Mouse (Mus musculus) midbrain, embryonic 13.5 days (tissue): Measurements from ENCODE around the gene Kdm7a. TPM values are rescaled to one million over a fixed set of nuclear protein-coding genes. Genes with fewer than 3 reads are reported as not detected.

ENCODE experiments used
- ATAC-seq: fragments of 200-750 bp; cut with Nextera tagmentation; 2 replicates; pipeline ENCODE4 v1.8.0; 2017; ENCODE audit warnings: mild to moderate bottlenecking, moderate TSS enrichment, moderate library complexity
- H3K27ac ChIP-seq: fragments of 300-500 bp; sonication (generic); 2 replicates; pipeline ENCODE4 v1.5.1; 2015; ENCODE audit warnings: inconsistent platforms, mild to moderate bottlenecking, moderate library complexity
- H3K27me3 ChIP-seq: fragments of 300-500 bp; sonication (generic); 2 replicates; pipeline ENCODE4 v1.6.1; 2015; ENCODE audit warnings: mild to moderate bottlenecking, inconsistent platforms
- H3K36me3 ChIP-seq: fragments of 300-500 bp; sonication (generic); 2 replicates; pipeline ENCODE4 v1.6.1; 2015; ENCODE audit warnings: mild to moderate bottlenecking, inconsistent platforms
- H3K4me1 ChIP-seq: fragments of 300-500 bp; sonication (generic); replicated peaks from 2 replicates; pipeline ENCODE4 v1.6.1; 2015; ENCODE audit warnings: inconsistent platforms
- H3K4me2 ChIP-seq: fragments of 300-500 bp; sonication (generic); replicated peaks from 2 replicates; pipeline ENCODE4 v1.6.1; 2015; ENCODE audit warnings: moderate library complexity, mild to moderate bottlenecking, inconsistent platforms
- H3K4me3 ChIP-seq: fragments of 300-500 bp; sonication (generic); replicated peaks from 2 replicates; pipeline ENCODE4 v1.5.1; 2015; ENCODE audit warnings: mild to moderate bottlenecking, inconsistent platforms
- H3K9ac ChIP-seq: fragments of 300-500 bp; sonication (generic); replicated peaks from 2 replicates; pipeline ENCODE4 v1.6.1; 2015; ENCODE audit warnings: mild to moderate bottlenecking, inconsistent platforms
- H3K9me3 ChIP-seq: fragments of 300-500 bp; sonication (generic); 2 replicates; pipeline ENCODE4 v1.6.1; 2016; ENCODE audit warnings: mild to moderate bottlenecking, inconsistent platforms
- WGBS: fragments of 180-500 bp; shearing (Covaris S2); methylation state at CpG from one replicate; pipeline ENCODE4 v1.1.7; 2015; 5-methylcytosine and 5-hydroxymethylcytosine counted together
- polyA plus RNA-seq: library from polyadenylated mRNA; unstranded; fragments of >200 nt; fragmentation: Nextera tagmentation; extraction: Ambion mirVana; gene quantifications from 2 replicates; pipeline ENCODE4 v1.2.1, GENCODE M21; 2015

Kdm7a gene
- 12.2 and 13.0 TPM in 2 replicates for polyA plus RNA-seq

GRCm38 (mm10) chr6:39206581-39207461 is at the start of gene Kdm7a:
Kdm7a (minus strand) TSS chr6:39206789.
- H3K27ac ChIP-seq: peak within 1 kb of the TSS; percentile 97
- H3K27me3 ChIP-seq: no peaks in the 10 kb centered on the region
- peak within 1 kb of the TSS; percentile 93 for H3K4me3 ChIP-seq
- no peaks in the 10 kb centered on the region for H3K9me3 ChIP-seq
- H3K4me1 ChIP-seq: peaks cover 24% of the 10 kb centered on the region
- peak within 1 kb of the TSS; percentile 80 for H3K4me2 ChIP-seq
- H3K36me3 ChIP-seq: no peaks in the 10 kb centered on the region
- peak within 1 kb of the TSS; percentile 94 for H3K9ac ChIP-seq
- ATAC-seq: peak; percentile 88
- WGBS: under 1% methylated on average over 110 of the region's 124 CpGs

- Histone ChIP-seq H3K27me3 (peaks cover 19% of the 10 kb centered on the region), H3K9ac (no peak overlapping the region), H3K4me1 (peaks cover 24% of the 10 kb centered on the region), H3K36me3 (no peaks in the 10 kb centered on the region), H3K9me3 (no peaks in the 10 kb centered on the region), H3K4me3 (no peak overlapping the region), H3K27ac (no peak overlapping the region), H3K4me2 (no peak overlapping the region)
- no peak for ATAC-seq
- 66% methylated on average over 8 of the region's 8 CpGs for WGBS
These were observed 48.7 kb upstream of the Kdm7a start for GRCm38 (mm10) chr6:39255271-39255670.

GRCm38 (mm10) chr6:39250055-39250454 is 43.5 kb upstream of the Kdm7a start:
- 88% methylated on average over 2 of the region's 2 CpGs for WGBS
- Histone ChIP-seq H3K9me3 (no peaks in the 10 kb centered on the region), H3K9ac (no peak overlapping the region), H3K27me3 (peaks cover 2% of the 10 kb centered on the region; the same call in 1 of the 2 replicates), H3K4me2 (no peak overlapping the region), H3K4me3 (no peak overlapping the region), H3K27ac (no peak overlapping the region), H3K4me1 (0 out of 2 replicates have a peak, but pooled peaks cover 3% of the 10 kb centered on the region), H3K36me3 (no peaks in the 10 kb centered on the region)
- no peak for ATAC-seq

DNA sequence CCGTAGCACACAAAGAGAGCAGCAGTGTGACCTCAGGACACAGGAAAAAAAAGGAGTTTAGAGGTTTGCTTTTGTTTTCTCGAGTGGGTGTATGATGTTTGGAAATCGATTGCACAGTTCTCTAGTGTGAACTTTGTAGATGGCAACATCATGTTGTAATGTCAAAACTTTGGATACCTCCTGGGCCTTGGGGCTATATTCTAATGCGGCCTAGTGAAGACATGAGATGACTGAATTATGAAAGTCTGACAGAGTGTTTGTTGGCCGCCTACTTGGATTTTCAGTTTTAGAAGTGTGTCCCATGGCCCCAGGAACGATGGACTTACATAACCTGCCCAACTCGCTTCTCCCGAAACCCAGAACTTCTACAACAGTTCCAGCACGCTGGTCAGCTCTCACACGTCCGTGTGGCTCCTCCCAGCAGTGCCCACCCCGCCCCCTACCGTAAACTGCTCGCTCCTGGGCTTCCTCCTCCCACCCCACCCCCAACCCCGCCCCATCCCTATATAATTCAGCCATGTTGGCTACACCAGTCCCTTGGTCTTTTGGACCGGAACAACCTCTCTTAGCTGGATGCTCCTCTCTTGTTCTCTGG is 42.7 kb upstream of the Kdm7a start:
- no peaks in the 10 kb centered on the region for H3K36me3 ChIP-seq
- H3K4me3 ChIP-seq: no peak overlapping the region
- 54% methylated on average over 16 of the region's 16 CpGs for WGBS
- H3K4me2 ChIP-seq: no peak overlapping the region
- H3K27ac ChIP-seq: no peak overlapping the region
- no peak overlapping the region for H3K9ac ChIP-seq
- H3K27me3 ChIP-seq: no peaks in the 10 kb centered on the region
- no peak for ATAC-seq
- no peaks in the 10 kb centered on the region for H3K9me3 ChIP-seq
- no peaks in the 10 kb centered on the region for H3K4me1 ChIP-seq

- no peak overlapping the region for H3K27ac ChIP-seq
- H3K4me1 ChIP-seq: peaks cover 19% of the 10 kb centered on the region
- no peaks in the 10 kb centered on the region for H3K9me3 ChIP-seq
- H3K36me3 ChIP-seq: no peaks in the 10 kb centered on the region
- no peak overlapping the region for H3K9ac ChIP-seq
- WGBS: 80% methylated on average over 9 of the region's 9 CpGs
- no peak overlapping the region for H3K4me2 ChIP-seq
- H3K27me3 ChIP-seq: no peaks in the 10 kb centered on the region
- ATAC-seq: no peak
- no peak overlapping the region for H3K4me3 ChIP-seq
These were observed 37.5 kb upstream of the Kdm7a start for GRCm38 (mm10) chr6:39244066-39244465.

DNA sequence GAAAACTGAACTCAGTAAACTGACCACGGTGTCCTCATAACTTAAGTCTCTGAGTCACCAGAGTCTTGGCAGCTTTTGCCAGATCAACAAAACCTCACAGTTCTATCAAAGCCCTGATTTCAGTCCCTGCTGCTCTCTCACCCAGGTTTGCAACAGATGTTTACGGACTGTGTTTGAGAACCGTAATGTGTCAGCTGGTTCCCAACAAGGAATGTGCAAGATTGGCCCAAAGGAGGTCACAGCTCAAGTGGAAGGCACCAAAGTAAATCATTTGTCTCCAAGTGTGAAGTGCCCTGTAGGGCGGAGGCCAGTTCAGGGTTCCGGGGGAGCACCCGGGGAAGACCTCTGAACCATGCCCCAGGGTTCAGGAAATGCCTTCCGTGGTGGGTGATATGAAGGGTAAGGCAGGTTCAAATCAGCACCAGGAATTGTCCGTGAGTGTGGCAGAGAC is 36.9 kb upstream of the Kdm7a start:
- ATAC-seq: no peak
- H3K27me3 ChIP-seq: no peaks in the 10 kb centered on the region
- WGBS: 88% methylated on average over 8 of the region's 8 CpGs
- no peaks in the 10 kb centered on the region for H3K36me3 ChIP-seq
- peak overlapping the region; percentile 54 for H3K27ac ChIP-seq
- peaks cover 19% of the 10 kb centered on the region for H3K4me1 ChIP-seq
- H3K4me3 ChIP-seq: no peak overlapping the region
- no peak overlapping the region for H3K9ac ChIP-seq
- no peaks in the 10 kb centered on the region for H3K9me3 ChIP-seq
- H3K4me2 ChIP-seq: no peak overlapping the region

DNA sequence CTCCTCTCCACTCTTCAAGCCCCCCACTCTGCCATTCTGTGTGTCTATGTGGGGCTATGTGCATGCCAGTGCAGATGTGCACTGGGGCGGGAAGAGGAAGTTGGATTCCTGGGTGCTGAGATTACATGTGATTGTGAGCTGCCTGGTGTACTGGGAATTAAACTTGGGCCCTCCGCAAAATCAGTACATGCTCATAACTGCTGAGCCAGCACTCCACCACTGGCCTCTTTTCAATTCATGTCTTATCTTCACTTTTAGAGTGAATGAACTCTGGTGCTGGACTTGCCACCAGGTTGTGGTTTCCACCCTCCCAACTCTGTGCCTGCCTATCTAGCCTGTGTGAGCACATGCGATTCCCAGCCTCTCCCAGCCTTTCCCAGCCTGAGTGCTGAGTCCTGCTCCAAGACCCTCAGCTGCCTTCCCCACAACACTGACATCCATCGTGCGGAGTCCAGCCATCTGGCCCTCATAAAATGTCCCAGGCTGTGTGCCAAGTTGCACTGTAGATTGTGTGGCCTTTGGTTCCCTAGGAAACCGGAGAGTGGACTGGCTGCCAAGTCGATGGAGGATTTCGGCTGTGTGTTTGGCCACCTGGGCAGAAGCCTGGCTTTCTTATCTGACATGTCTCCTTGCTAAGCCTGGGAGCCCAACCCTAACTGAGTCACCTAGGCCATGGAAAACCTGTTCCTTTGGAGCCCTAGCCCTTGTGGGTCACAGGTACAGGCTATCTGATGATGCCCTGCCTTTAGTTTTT is 36.3 kb upstream of the Kdm7a start:
- Histone ChIP-seq H3K4me1 (peaks cover 19% of the 10 kb centered on the region), H3K4me3 (no peak overlapping the region), H3K27ac (peak overlapping the region; percentile 54), H3K36me3 (no peaks in the 10 kb centered on the region), H3K9ac (no peak overlapping the region), H3K27me3 (no peaks in the 10 kb centered on the region), H3K9me3 (no peaks in the 10 kb centered on the region), H3K4me2 (no peak overlapping the region)
- WGBS: 57% methylated on average over 8 of the region's 8 CpGs
- ATAC-seq: peak; percentile 91

DNA sequence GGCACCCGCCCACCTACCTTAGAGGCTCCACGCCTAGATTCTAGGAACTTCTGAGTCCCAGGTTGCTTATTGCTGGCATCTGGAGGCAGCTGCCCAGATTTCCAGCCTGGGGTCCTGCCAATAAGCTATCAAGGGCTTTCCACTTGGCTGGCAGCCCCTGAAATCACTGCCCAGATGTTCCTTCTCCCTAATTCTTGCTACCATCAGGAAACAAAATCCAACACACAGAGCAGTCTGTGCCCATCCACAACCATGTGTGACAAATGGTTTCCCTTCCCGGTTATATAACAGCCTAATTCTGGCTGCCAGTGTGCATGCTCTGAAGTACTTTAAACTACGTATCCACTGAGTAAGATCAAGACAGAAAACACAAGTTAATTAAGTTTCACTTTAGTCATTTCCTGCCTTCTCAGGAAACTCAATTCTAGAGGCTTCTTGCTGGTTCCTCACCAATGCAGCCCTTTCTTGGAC is 34.9 kb upstream of the Kdm7a start:
- 93% methylated on average over 4 of the region's 4 CpGs for WGBS
- no peak overlapping the region for H3K27ac ChIP-seq
- no peak overlapping the region for H3K4me3 ChIP-seq
- no peaks in the 10 kb centered on the region for H3K9me3 ChIP-seq
- no peaks in the 10 kb centered on the region for H3K27me3 ChIP-seq
- H3K4me1 ChIP-seq: peaks cover 19% of the 10 kb centered on the region
- no peak overlapping the region for H3K4me2 ChIP-seq
- no peak for ATAC-seq
- H3K36me3 ChIP-seq: no peaks in the 10 kb centered on the region
- H3K9ac ChIP-seq: no peak overlapping the region

- ATAC-seq: no peak
- Histone ChIP-seq H3K27ac (no peak overlapping the region), H3K4me1 (peaks cover 19% of the 10 kb centered on the region), H3K4me2 (no peak overlapping the region), H3K4me3 (no peak overlapping the region), H3K36me3 (no peaks in the 10 kb centered on the region), H3K9ac (no peak overlapping the region), H3K9me3 (no peaks in the 10 kb centered on the region), H3K27me3 (no peaks in the 10 kb centered on the region)
- 90% methylated on average over 3 of the region's 3 CpGs for whole genome bisulfite sequencing
These were observed 34.4 kb upstream of the Kdm7a start for GRCm38 (mm10) chr6:39240956-39241355.

DNA sequence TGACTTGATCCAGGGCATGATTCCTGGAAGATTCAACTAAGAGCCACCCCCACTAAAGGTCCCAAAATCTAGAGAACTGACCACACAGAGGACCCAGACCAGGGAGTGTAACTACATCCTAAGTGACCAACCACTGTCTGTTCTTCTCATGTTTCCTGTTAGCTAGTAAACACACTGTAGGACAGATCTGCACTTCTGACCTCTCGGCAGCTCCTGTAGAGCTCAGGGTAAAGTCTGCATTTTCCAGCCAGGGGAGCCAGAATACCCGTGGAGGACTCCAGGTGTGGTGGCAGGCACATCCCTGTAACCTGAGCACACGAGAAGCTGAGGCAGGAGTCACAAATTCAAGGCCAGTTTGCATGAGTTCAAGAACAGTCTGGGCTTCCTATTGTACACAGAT is 31.3 kb upstream of the Kdm7a start:
- Histone ChIP-seq H3K9ac (no peak overlapping the region), H3K36me3 (no peaks in the 10 kb centered on the region), H3K9me3 (no peaks in the 10 kb centered on the region), H3K4me3 (no peak overlapping the region), H3K4me1 (peaks cover 8% of the 10 kb centered on the region), H3K27ac (no peak overlapping the region), H3K27me3 (no peaks in the 10 kb centered on the region), H3K4me2 (no peak overlapping the region)
- no peak for ATAC-seq
- WGBS: 69% methylated on average over 3 of the region's 3 CpGs

DNA sequence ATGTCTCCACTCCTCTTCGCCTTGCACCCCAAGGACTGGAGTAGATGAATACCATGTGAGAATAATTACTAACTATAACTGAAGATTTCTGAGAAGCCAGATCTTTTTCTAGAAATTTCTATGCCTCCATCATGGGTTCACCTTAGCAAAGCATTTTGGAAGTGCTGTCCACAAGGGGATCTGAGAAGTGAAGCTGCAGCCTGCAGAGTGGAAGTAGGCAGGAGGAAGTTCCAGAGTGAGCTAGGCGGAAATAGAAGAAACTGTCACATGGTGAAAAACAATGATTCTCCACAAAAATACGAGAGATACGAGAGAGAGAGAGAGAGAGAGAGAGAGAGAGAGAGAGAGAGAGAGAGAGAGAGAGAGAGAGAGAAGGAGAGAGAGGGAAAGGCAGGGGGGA is 26.0 kb upstream of the Kdm7a start:
- no peaks in the 10 kb centered on the region for H3K4me1 ChIP-seq
- H3K27me3 ChIP-seq: no peaks in the 10 kb centered on the region
- H3K9ac ChIP-seq: no peak overlapping the region
- H3K9me3 ChIP-seq: no peaks in the 10 kb centered on the region
- H3K27ac ChIP-seq: no peak overlapping the region
- 85% methylated on average over 4 of the region's 4 CpGs for WGBS
- ATAC-seq: no peak
- H3K36me3 ChIP-seq: no peaks in the 10 kb centered on the region
- no peak overlapping the region for H3K4me3 ChIP-seq
- no peak overlapping the region for H3K4me2 ChIP-seq

DNA sequence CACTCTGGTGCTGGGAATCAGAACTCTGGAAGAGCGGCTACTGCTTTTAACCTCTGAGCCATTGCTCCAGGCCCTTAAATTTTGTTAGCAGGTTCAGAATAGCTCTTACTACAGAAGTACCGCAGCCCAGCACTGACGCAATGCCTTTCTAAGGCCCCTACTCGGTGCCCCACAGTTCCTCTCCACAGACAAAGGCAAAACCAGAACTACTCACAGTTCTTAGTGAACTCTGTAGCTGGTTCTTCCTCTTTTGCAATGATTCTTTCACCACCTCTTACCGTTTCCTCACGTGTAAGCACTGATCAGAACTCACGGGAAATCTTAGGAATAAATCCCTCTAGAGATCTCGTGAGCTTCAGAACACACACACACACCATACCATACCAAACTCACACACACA is 24.1 kb upstream of the Kdm7a start:
- ATAC-seq: no peak
- no peak overlapping the region for H3K4me2 ChIP-seq
- H3K4me3 ChIP-seq: no peak overlapping the region
- H3K27ac ChIP-seq: no peak overlapping the region
- peaks cover 7% of the 10 kb centered on the region for H3K4me1 ChIP-seq
- no peaks in the 10 kb centered on the region for H3K36me3 ChIP-seq
- H3K9ac ChIP-seq: no peak overlapping the region
- H3K27me3 ChIP-seq: no peaks in the 10 kb centered on the region
- no peaks in the 10 kb centered on the region for H3K9me3 ChIP-seq
- 81% methylated on average over 8 of the region's 8 CpGs for WGBS
